Mouse (Mus musculus) T-helper 1 cell (primary cell): Measurements from ENCODE around the gene Ets1.

Experiments
- in situ Hi-C: fragments of 300-600 bp; cut with MboI, MseI; formaldehyde crosslinking; loops from one replicate; pipeline ENCODE4 v1.15.1; 2025; ENCODE audit warnings: high pct_unique_total_duplicates

Ets1 gene

DNA sequence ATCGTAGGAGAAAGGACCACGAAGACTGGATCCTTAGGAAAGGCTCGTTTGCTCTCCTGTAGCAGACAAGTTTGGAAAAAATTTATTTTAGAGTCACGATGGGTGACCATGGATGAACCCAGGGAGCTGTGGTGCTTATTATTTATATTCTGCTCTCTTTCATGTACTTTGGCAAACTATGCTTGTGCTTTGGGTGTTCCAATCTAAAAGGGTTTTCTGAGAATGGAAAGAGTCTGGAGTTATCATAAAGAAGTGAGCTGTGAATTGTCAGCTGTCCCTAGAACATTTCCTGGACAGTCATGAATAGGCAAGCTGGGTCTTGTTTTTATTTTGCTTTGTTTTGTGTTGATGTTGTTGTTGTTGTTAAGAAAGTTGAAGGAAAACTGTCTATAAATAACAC, 92.8 kb downstream of the Ets1 start:
- in situ Hi-C loops = no loop called here

DNA sequence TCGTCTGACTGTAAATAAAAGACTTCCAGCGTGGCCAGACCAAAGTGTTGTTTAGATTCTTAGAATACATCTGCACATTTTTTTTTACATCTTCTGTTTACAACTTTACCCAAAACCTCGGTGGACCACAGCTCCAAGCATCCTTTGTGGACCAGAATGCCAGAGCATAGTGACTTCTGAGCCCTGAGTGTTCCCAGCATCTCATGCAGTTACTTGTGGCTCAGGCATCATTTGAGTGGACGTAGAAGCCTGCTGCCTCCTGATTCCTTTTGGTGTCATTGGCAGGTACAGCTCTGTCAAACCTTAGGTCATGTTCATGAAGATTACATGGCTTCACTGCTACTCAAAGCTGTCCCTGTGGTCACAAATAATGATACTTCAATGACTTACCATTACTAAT, 93.2 kb downstream of the Ets1 start:
- in situ Hi-C loops = no loop called here

DNA sequence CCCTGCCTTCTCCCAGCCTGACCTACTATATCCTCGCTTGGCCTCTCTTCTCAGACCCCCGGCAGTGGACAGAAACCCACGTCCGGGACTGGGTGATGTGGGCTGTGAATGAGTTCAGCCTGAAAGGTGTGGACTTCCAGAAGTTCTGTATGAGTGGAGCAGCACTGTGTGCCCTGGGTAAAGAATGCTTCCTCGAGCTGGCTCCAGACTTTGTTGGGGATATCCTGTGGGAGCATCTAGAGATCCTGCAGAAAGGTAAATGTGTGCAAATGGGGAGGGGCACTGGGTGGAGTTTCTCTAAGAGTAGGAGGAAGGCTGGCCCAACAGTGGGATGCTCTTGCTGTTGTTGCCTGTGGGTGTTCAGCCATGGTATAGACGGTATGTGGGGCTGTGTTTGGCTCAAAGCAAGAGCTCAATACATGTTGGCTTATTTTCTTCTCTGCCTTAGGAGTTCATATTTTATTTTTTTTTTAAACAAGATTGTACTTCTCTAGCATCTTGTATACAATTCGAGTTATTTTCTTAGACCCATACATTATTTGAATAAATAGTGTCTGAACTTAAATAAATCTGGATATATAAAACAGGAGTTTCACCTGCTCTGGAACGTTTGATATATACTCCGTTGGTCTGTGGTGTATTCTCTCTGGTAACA, 94.1 kb downstream of the Ets1 start:
- in situ Hi-C loops = loop anchor here (5.0 kb wide), 2 partner anchors 182 to 228 kb away; no protein-coding TSS in a partner anchor

DNA sequence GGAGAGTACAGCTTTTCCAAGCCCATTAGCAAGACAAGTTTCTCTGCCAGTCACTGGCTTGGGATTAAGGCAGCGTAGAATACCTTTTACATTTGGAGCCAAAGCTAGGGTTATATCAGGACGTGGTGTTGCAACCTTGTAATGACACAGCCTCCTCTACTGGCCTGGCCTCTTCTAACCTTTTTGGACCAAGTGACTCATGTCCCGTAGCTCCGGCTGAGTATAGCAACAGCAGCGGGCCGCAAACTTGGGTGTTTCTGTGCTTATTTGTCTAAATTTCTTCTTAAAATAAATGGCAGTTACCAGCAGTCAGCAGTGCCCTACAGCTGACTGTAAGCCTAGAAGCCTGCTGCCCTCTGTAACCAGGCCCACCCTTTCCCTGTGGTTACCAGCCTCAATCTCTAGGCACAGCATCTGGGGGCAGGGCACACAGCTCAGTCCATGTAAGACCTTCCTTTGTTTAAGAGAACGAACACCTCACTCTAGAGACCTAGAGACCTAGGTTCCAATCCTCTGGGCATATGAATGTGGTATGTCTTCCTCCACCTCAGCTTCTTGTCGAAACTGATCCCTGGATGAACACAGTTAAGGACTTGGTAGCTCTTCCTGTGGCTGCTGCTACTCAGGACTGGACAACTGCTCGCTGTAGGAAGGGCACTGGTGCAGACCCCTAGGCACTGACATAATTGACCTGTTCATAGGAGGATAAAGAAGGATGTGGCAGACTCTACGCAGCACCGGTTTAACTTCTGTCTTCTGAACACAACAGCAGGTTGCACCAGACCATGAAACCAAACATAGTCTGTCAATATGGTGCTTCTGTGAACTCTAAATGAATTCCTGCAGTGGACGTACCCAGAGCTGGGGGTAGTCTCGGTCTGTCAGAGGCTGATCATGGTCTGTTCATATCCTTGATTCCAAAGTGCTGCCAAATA, 94.9 kb downstream of the Ets1 start:
- in situ Hi-C loops = loop anchor here (5.0 kb wide), 2 partner anchors 181 to 229 kb away; no protein-coding TSS in a partner anchor

- in situ Hi-C loops = loop anchor here (5.0 kb wide), 2 partner anchors 181 to 229 kb away; no protein-coding TSS in a partner anchor
Observed at GRCm38 (mm10) chr9:32731787-32732186, 95.8 kb downstream of the Ets1 start.

DNA sequence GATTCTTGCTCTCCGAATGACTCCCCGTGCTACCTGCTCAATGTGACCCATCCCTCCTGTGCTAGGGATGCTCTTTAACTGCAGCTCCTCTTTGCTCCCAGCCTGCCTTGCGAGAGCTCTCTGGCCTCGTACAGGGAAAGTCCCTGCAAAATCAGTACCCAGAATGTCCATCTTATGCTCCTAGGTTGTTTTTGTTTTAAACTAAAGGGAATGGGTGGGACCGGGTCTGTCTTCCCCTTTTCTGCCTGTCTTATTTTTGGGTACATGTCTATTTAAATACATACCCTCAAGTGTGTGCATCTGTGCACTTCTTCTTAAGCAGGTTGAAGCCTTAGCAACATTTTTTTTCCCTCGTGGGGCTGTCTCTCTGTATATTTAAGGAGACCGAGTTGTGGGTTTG, 99.0 kb downstream of the Ets1 start:
- in situ Hi-C loops = no loop called here

DNA sequence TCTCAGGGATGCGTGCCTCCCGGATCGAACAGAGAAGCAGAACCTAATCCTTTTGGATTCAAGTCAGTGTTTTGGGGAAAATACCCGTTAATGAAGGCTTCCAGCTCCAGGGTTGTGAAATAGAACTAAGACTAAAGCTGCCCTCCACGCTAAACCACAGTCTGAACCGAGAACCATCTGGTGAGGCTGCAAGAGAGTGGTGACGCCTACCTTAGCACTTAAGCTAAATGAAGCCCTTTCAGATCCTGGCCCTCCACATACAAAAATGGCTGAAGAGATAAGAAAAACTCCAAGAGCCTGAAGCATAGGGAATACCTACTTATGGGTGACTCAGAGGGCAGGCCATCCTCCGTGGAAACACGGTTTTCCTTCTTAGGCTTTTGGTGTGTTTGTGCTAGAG, 100.0 kb downstream of the Ets1 start:
- in situ Hi-C loops = no loop called here

- in situ Hi-C loops = no loop called here
Observed at GRCm38 (mm10) chr9:32739988-32740387, 104.0 kb downstream of the Ets1 start.

- in situ Hi-C loops = no loop called here
Observed at GRCm38 (mm10) chr9:32740751-32741387, 104.8 kb downstream of the Ets1 start.

DNA sequence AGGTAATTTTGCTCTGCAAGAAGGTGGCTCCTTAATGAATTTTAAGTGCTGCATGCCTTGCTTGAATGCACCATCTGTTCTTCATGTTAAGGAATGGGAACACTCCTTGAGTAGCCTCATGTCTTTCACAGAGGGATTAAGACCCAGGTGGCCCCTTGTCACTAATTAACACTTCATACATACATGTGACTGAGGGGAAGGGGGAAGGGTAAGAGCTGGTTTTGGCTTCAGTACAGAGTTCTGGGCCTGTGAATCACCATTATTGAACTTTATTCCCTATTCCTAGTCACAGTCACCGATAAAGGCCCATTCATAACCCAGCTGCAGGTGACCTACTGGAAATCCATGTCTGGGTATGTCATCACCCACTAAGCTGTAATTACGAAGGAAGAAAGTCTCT, 105.7 kb downstream of the Ets1 start:
- in situ Hi-C loops = no loop called here

GRCm38 (mm10) chr9:32743157-32743556, 107.1 kb downstream of the Ets1 start:
- in situ Hi-C loops = no loop called here

GRCm38 (mm10) chr9:32743642-32744161, 107.7 kb downstream of the Ets1 start:
- in situ Hi-C loops = no loop called here

- in situ Hi-C loops = no loop called here
Observed at GRCm38 (mm10) chr9:32744288-32744687, 108.3 kb downstream of the Ets1 start.

- in situ Hi-C loops = no loop called here
Observed at GRCm38 (mm10) chr9:32745079-32745763, 109.2 kb downstream of the Ets1 start.

DNA sequence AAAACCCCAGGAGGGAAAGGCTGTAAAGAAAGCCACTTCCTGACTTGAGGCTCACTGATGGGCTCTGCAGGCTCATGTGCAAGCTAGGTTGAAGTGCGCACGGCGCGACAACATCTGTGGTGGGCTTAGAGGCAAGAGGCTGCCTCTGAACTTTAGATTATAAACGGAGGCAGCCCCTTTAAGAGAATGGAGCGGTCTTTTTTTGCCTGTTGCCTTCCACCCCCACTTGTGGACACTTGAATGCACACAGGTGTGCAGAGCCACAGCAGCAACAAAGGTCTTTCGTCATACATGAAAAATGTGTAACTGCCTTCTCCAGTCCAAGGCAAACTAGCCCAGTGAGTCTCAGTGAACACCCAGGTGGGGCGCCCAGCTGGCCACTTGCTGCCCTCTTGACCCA, 110.0 kb downstream of the Ets1 start:
- in situ Hi-C loops = no loop called here

DNA sequence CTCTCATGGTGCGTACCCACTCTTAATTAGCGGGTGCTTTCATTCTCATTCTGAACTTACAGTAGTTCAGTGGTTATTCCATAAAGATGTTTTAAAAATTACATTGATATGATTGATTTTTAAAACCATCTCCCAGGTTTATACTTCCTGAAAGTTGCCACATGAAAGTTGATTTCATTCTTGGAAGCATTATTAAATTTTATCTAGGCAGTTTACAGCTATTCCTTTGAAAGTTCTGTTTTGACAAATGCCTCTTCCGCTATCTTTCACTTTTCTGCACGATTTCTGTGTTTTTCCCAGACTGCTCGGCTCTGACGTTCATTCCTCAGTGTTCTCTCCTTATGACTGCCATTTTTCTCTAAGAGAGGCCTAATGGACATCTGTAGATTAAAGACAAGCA, 110.6 kb downstream of the Ets1 start:
- in situ Hi-C loops = no loop called here

GRCm38 (mm10) chr9:32747624-32748023, 111.6 kb downstream of the Ets1 start:
- in situ Hi-C loops = no loop called here

DNA sequence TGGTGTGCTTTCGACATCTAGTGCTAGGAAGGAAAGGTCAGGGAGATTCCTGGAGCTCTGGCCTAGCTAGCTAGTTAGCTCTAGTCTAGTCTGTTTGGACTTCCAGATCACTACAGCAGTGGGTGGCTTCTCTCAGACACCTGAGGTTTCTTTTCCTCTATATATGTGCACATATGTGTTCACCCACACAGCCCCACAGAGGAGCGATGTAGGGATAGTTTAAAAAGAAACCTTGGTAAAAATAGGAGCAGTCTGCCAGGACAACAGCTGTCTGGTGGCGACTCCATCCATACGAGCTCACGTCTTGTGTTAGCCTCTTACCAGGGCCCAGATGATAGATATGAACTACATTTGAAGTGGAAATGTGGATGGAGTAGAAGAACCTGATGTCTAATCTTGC, 112.5 kb downstream of the Ets1 start:
- in situ Hi-C loops = no loop called here

- in situ Hi-C loops = loop anchor here (10.0 kb wide), 1 partner anchor 185 kb away; no protein-coding TSS in a partner anchor
Observed at GRCm38 (mm10) chr9:32749721-32750480, 113.9 kb downstream of the Ets1 start.

GRCm38 (mm10) chr9:32752602-32753001, 116.6 kb downstream of the Ets1 start:
- in situ Hi-C loops = loop anchor here (10.0 kb wide), 1 partner anchor 182 kb away; no protein-coding TSS in a partner anchor
